Comparison of ENCODE assay signal across 20 mouse cellular contexts in genomic region chr16:91470470-91470869, GRCm38 (mm10). TPM values are rescaled to one million over a fixed set of nuclear protein-coding genes. Genes with fewer than 3 reads are reported as not detected.
DNase-seq lines count a peak whose midpoint lies in the region; ATAC-seq and TF ChIP-seq lines count a peak whose summit lies in the region.
"Had no signal": no experiment of that assay in that cellular context is flagged by ENCODE, and none has a peak within 500 bp of the region (broad histone marks: within the 10 kb centered on the region; RNA-seq: fewer than 3 reads in every experiment).

No protein-coding gene starts in this region.

- peak overlapping the region; percentile 25; the same call in 1 of the 2 replicates for H3K27ac ChIP-seq in CH12.LX (ENCODE audit: insufficient read depth, low read depth)
- no peak overlapping the region for H3K27ac ChIP-seq in hindbrain, embryonic 11.5 days (ENCODE audit: low read depth, low read length)
- H3K27ac ChIP-seq in kidney, adult 2 months (ENCODE audit: insufficient read depth, low read depth, low read length), result no peak overlapping the region
- H3K27ac ChIP-seq in midbrain, embryonic 14.5 days (replicated peaks; ENCODE audit: low read depth, low read length), result no peak overlapping the region
- H3K27ac ChIP-seq: embryonic facial prominence, embryonic 13.5 days; forebrain, embryonic 12.5 days; heart, adult 2 months; hindbrain, embryonic 12.5 days; intestine, embryonic 15.5 days had no signal

- dilution Hi-C loops in CH12.LX (cut with MboI; ENCODE audit: extremely low pct_ligation_motif_present, extremely low pct_unique_long_range_greater_than_20kb, low sequenced_read_pairs), result no loop called here

- TF ChIP-seq CTCF in CH12.LX (conservative IDR thresholded peaks at IDR 0.05 in 1 of 2, IDR thresholded peaks at IDR 0.05 in 1 of 2; ENCODE audit: low read depth in 2 of 2, low read length in 2 of 2), result no peak
- TF ChIP-seq CTCF in kidney, adult 2 months (conservative IDR thresholded peaks at IDR 0.05; ENCODE audit: insufficient read depth, insufficient read length, low read depth, low read length), result no peak

- H3K79me2 ChIP-seq in CH12.LX (replicated peaks; ENCODE audit: control insufficient read depth, extremely low read depth, insufficient read depth, poor library complexity, severe bottlenecking), result no peaks in the 10 kb centered on the region

- peak overlapping the region; percentile 39 for H3K4me2 ChIP-seq in CH12.LX (ENCODE audit: insufficient read depth, low read depth, poor library complexity, severe bottlenecking)
- no peak overlapping the region for H3K4me2 ChIP-seq in hindbrain, embryonic 11.5 days (replicated peaks; ENCODE audit: low read depth, low read length)
- H3K4me2 ChIP-seq in midbrain, embryonic 14.5 days (ENCODE audit: low read length), result no peak overlapping the region
- H3K4me2 ChIP-seq: embryonic facial prominence, embryonic 13.5 days; forebrain, embryonic 12.5 days; heart, embryonic 12.5 days; hindbrain, embryonic 12.5 days; intestine, embryonic 15.5 days had no signal

- peak; percentile 28 for DNase-seq in thymus, postnatal 14 days
- no peak for DNase-seq in thymus, postnatal 36 days
- DNase-seq in CH12.LX (ENCODE audit: extremely low read depth), result no peak
- DNase-seq in hindbrain, embryonic 11.5 days (ENCODE audit: low spot score), result no peak
- DNase-seq in kidney, adult 2 months, result no peak
- DNase-seq in midbrain, embryonic 14.5 days, result no peak
- DNase-seq: adrenal gland, postnatal 10 days; cerebellum, adult 11 months; cerebellum, adult 9-10 months; cerebellum, postnatal 25 days; gastrocnemius, postnatal 14 days; heart, adult 2 months had no signal

- TF ChIP-seq EP300 in CH12.LX (IDR thresholded peaks at IDR 0.05; ENCODE audit: low read length), result 0 out of 2 replicates have a peak, but pooled peaks have one; percentile 4

- peaks cover 0 to 22% of the 10 kb centered on the region in 2 experiments for H3K36me3 ChIP-seq in CH12.LX (replicated peaks in 1 of 2; ENCODE audit: control insufficient read depth in 1 of 2, insufficient read depth in 1 of 2, low read length in 1 of 2)
- no peaks in the 10 kb centered on the region for H3K36me3 ChIP-seq in hindbrain, embryonic 11.5 days (ENCODE audit: control insufficient read depth, insufficient read depth, low read length)
- H3K36me3 ChIP-seq in kidney, adult 2 months (ENCODE audit: control insufficient read depth, insufficient read depth, low read length), result no peaks in the 10 kb centered on the region
- H3K36me3 ChIP-seq in midbrain, embryonic 14.5 days (ENCODE audit: control insufficient read depth, insufficient read depth, low read length), result peaks cover 6% of the 10 kb centered on the region; the same call in 1 of the 2 replicates
- H3K36me3 ChIP-seq: embryonic facial prominence, embryonic 13.5 days; forebrain, embryonic 12.5 days; hindbrain, embryonic 12.5 days; intestine, embryonic 15.5 days had no signal

- no peak for TF ChIP-seq POLR2A in CH12.LX (IDR thresholded peaks at IDR 0.05; ENCODE audit: low read depth, low read length)
- TF ChIP-seq POLR2A in kidney, adult 2 months (IDR thresholded peaks at IDR 0.05; ENCODE audit: low read depth, low read length), result no peak

- no peak overlapping the region for H3K4me3 ChIP-seq in CH12.LX (replicated peaks in 1 of 3; ENCODE audit: low read depth in 2 of 3, low read length in 2 of 3, poor library complexity in 1 of 3)
- H3K4me3 ChIP-seq in hindbrain, embryonic 11.5 days (ENCODE audit: low read depth, low read length), result no peak overlapping the region
- no peak overlapping the region for H3K4me3 ChIP-seq in kidney, adult 2 months (ENCODE audit: insufficient read depth, low read depth, low read length)
- H3K4me3 ChIP-seq in midbrain, embryonic 14.5 days (replicated peaks; ENCODE audit: low read depth, low read length), result no peak overlapping the region
- H3K4me3 ChIP-seq: embryonic facial prominence, embryonic 13.5 days; forebrain, embryonic 12.5 days; heart, adult 2 months; heart, embryonic 12.5 days; hindbrain, embryonic 12.5 days; intestine, embryonic 15.5 days had no signal

- peaks cover 14% of the 10 kb centered on the region for H3K9me3 ChIP-seq in CH12.LX (replicated peaks; ENCODE audit: low read length)
- H3K9me3 ChIP-seq in hindbrain, embryonic 11.5 days (ENCODE audit: control insufficient read depth, low read length), result no peaks in the 10 kb centered on the region
- H3K9me3 ChIP-seq in midbrain, embryonic 14.5 days (ENCODE audit: control insufficient read depth, low read length), result no peaks in the 10 kb centered on the region
- H3K9me3 ChIP-seq: embryonic facial prominence, embryonic 13.5 days; forebrain, embryonic 12.5 days; hindbrain, embryonic 12.5 days; intestine, embryonic 15.5 days had no signal

- peak overlapping the region; percentile 25 for H3K9ac ChIP-seq in CH12.LX (ENCODE audit: insufficient read depth, low read depth)
- no peak overlapping the region for H3K9ac ChIP-seq in hindbrain, embryonic 11.5 days (ENCODE audit: low read depth, low read length)
- H3K9ac ChIP-seq in midbrain, embryonic 14.5 days (replicated peaks; ENCODE audit: low read length), result no peak overlapping the region
- H3K9ac ChIP-seq: embryonic facial prominence, embryonic 13.5 days; forebrain, embryonic 12.5 days; heart, embryonic 12.5 days; hindbrain, embryonic 12.5 days; intestine, embryonic 15.5 days had no signal

- peak; percentile 12 to 23; a peak in 2 of 4 replicates for ATAC-seq in hematopoietic stem cell, adult 5-6 weeks (replicated peaks in 1 of 2; ENCODE audit: insufficient read depth in 1 of 2, low FRiP score in 2 of 2, low TSS enrichment in 1 of 2, low read depth in 1 of 2, poor library complexity in 2 of 2, severe bottlenecking in 2 of 2)
- ATAC-seq in hindbrain, embryonic 11.5 days (ENCODE audit: low FRiP score), result no peak
- ATAC-seq in midbrain, embryonic 14.5 days (ENCODE audit: low FRiP score, low TSS enrichment), result no peak
- ATAC-seq: forebrain, embryonic 16.5 days; hindbrain, embryonic 16.5 days; intestine, embryonic 15.5 days had no signal

- peaks cover 15 to 51% of the 10 kb centered on the region in 2 experiments for H3K4me1 ChIP-seq in CH12.LX (ENCODE audit: control insufficient read depth in 1 of 2, insufficient read depth in 2 of 2)
- peaks cover 2% of the 10 kb centered on the region; the same call in 1 of the 2 replicates for H3K4me1 ChIP-seq in hindbrain, embryonic 11.5 days (replicated peaks; ENCODE audit: control insufficient read depth, insufficient read depth, low read length)
- H3K4me1 ChIP-seq in kidney, adult 2 months (ENCODE audit: control insufficient read depth, insufficient read depth, low read length), result peaks cover 8% of the 10 kb centered on the region
- peaks cover 15% of the 10 kb centered on the region for H3K4me1 ChIP-seq in midbrain, embryonic 14.5 days (ENCODE audit: control insufficient read depth, insufficient read depth, low read length)
- H3K4me1 ChIP-seq: intestine, embryonic 15.5 days had no signal

- in situ Hi-C loops in CH12.LX (cut with MboI; ENCODE audit: low pct_ligation_motif_present, low pct_unique_long_range_greater_than_20kb, low sequenced_read_pairs), result no loop called here

- 87% methylated on average over 3 of the region's 3 CpGs for WGBS in hindbrain, embryonic 11.5 days
- WGBS in kidney, adult 2 months, result 77% methylated on average over 3 of the region's 3 CpGs
- WGBS in midbrain, embryonic 14.5 days, result 85% methylated on average over 3 of the region's 3 CpGs

- no peaks in the 10 kb centered on the region for H3K27me3 ChIP-seq in CH12.LX (replicated peaks)
- H3K27me3 ChIP-seq in hindbrain, embryonic 11.5 days (ENCODE audit: control insufficient read depth, insufficient read depth, low read length), result no peaks in the 10 kb centered on the region
- H3K27me3 ChIP-seq in kidney, adult 2 months (replicated peaks; ENCODE audit: control insufficient read depth, insufficient read depth, low read length), result no peaks in the 10 kb centered on the region
- H3K27me3 ChIP-seq in midbrain, embryonic 14.5 days (ENCODE audit: control insufficient read depth, insufficient read depth, low read length), result no peaks in the 10 kb centered on the region
- H3K27me3 ChIP-seq: embryonic facial prominence, embryonic 13.5 days; forebrain, embryonic 12.5 days; heart, embryonic 12.5 days; hindbrain, embryonic 12.5 days; intestine, embryonic 15.5 days had no signal

- no peak for TF ChIP-seq RAD21 in CH12.LX (IDR thresholded peaks at IDR 0.05; ENCODE audit: low read depth, low read length)

TF ChIP-seq in CH12.LX, 34 proteins besides CTCF, POLR2A, EP300 and RAD21:
- TF ChIP-seq BHLHE40 (IDR thresholded peaks at IDR 0.05; ENCODE audit: low read depth, low read length) (no peak), E2F4 (IDR thresholded peaks at IDR 0.05; ENCODE audit: insufficient replicate concordance, low read depth, low read length) (no peak), PAX5 (IDR thresholded peaks at IDR 0.05; ENCODE audit: low read length) (no peak), CHD2 (IDR thresholded peaks at IDR 0.05; ENCODE audit: low read length) (no peak), HCFC1 (IDR thresholded peaks at IDR 0.05; ENCODE audit: low read depth, low read length) (no peak), MEF2A (IDR thresholded peaks at IDR 0.05; ENCODE audit: borderline replicate concordance, low read depth, low read length) (no peak), IRF4 (IDR thresholded peaks at IDR 0.05; ENCODE audit: low read depth, low read length) (peak; percentile 35; the same call in 1 of the 2 replicates), ZNF384 (IDR thresholded peaks at IDR 0.05; ENCODE audit: low read depth, low read length) (peak; percentile 75), GABPA (IDR thresholded peaks at IDR 0.05; ENCODE audit: insufficient replicate concordance, low read depth, low read length) (no peak)

RNA-seq across cellular contexts. Expression of gene Ifnar1, which starts 14.6 kb away (rescaled TPM):
- total RNA-seq in CH12.LX (2012; rRNA removed) (32.1 and 32.8 TPM in 2 replicates), CH12.LX (2014; rRNA removed) (34.9 and 40.3 TPM in 2 replicates)
- polyA plus RNA-seq in CH12.LX (2012; ENCODE audit: insufficient read length, low read depth), result 40.1 and 49.4 TPM in 2 replicates
- 46.4 and 55.3 TPM in 2 replicates for total RNA-seq in hematopoietic stem cell, adult 5-6 weeks (2017)
- 51.6 and 52.9 TPM in 2 replicates for polyA plus RNA-seq in hindbrain, embryonic 11.5 days (2014; fragmentation: Nextera tagmentation; extraction: Ambion mirVana)
- polyA plus RNA-seq in kidney, adult 2 months (2012; rRNA removed), result 20.8 and 22.2 TPM in 2 replicates
- 38.8 and 56.1 TPM in 2 replicates for polyA plus RNA-seq in midbrain, embryonic 14.5 days (2014; fragmentation: Nextera tagmentation; extraction: Ambion mirVana)

Comparison
In these comparisons a context has a peak if more than half of its experiments do, and no peak if none do; other contexts are left out.
1. ATAC-seq: peak in hematopoietic stem cell, adult 5-6 weeks (2 of 2); none in hindbrain, embryonic 11.5 days (single experiment) and midbrain, embryonic 14.5 days (single experiment).